Mouse (Mus musculus) bone marrow, adult 2 months (tissue): ENCODE measurements around the gene Agtpbp1. TPM values are rescaled to one million over a fixed set of nuclear protein-coding genes. Genes with fewer than 3 reads are reported as not detected.

Experiments
- H3K27ac ChIP-seq: fragments of 200-500 bp; 2 replicates; pipeline ENCODE4 v1.5.1; 2012; ENCODE audit warnings: low read depth, mild to moderate bottlenecking, control low read depth, inconsistent platforms, low read length; ENCODE audit not compliant: control insufficient read depth, poor library complexity, insufficient read depth
- H3K4me1 ChIP-seq: fragments of 200-500 bp; 2 replicates; pipeline ENCODE4 v1.6.1; 2011; ENCODE audit warnings: low read length; ENCODE audit not compliant: control insufficient read depth, insufficient read depth
- H3K4me3 ChIP-seq: fragments of 200-500 bp; replicated peaks from 2 replicates; pipeline ENCODE3; 2011; ENCODE audit warnings: mild to moderate bottlenecking, low read depth, low read length, control low read depth; ENCODE audit not compliant: control insufficient read depth
- CTCF ChIP-seq: fragments of 200-500 bp; IDR thresholded peaks from 2 replicates; pipeline ENCODE4 v1.5.1; 2011; ENCODE audit warnings: low read length, control low read depth; ENCODE audit not compliant: control insufficient read depth, insufficient read depth
- POLR2A ChIP-seq: fragments of 200-500 bp; IDR thresholded peaks from 2 replicates; pipeline ENCODE4 v1.6.1; 2011; ENCODE audit warnings: low read depth, mild to moderate bottlenecking, control low read depth, low read length, borderline replicate concordance; ENCODE audit not compliant: control insufficient read depth
- WGBS: fragments of 180-500 bp; shearing (Covaris S2); methylation state at CpG from one replicate; pipeline ENCODE4 v1.1.7; 2018; 5-methylcytosine and 5-hydroxymethylcytosine counted together
- polyA plus RNA-seq: library from polyadenylated mRNA; stranded (reverse); fragments of >200 nt; gene quantifications from 2 replicates; pipeline ENCODE4 v1.2.4, GENCODE M21; 2011; ENCODE audit warnings: low replicate concordance; ENCODE audit not compliant: missing spikeins, insufficient read depth, insufficient read length

The Agtpbp1 gene
- polyA plus RNA-seq, 1 experiment, result 56.6 TPM

DNA sequence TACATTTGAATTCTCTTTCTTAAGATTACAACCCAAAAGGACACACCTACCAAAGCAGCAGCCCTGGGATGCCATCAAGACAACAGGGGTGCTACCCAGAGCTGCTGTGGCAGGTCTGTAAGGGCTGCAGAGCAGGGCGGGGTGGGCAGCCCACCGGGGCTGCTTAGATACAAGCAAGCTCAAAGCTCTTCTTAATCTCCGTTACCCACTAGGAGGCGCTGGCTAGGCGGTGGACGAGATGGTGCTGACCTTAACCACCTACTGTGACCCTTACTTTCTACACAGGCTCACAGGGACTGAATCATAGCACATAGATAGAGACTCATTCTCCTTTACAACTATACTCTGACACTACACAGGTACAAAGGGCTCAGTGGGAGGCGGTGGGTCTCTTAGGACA lies 70.0 kb downstream of the Agtpbp1 start:
- WGBS, result 53% methylated on average over 7 of the region's 7 CpGs
- no peak overlapping the region for H3K4me3 ChIP-seq
- H3K4me1 ChIP-seq, result no peaks in the 10 kb centered on the region
- no peak overlapping the region for H3K27ac ChIP-seq
- TF ChIP-seq POLR2A (no peak), CTCF (peak; percentile 60)

DNA sequence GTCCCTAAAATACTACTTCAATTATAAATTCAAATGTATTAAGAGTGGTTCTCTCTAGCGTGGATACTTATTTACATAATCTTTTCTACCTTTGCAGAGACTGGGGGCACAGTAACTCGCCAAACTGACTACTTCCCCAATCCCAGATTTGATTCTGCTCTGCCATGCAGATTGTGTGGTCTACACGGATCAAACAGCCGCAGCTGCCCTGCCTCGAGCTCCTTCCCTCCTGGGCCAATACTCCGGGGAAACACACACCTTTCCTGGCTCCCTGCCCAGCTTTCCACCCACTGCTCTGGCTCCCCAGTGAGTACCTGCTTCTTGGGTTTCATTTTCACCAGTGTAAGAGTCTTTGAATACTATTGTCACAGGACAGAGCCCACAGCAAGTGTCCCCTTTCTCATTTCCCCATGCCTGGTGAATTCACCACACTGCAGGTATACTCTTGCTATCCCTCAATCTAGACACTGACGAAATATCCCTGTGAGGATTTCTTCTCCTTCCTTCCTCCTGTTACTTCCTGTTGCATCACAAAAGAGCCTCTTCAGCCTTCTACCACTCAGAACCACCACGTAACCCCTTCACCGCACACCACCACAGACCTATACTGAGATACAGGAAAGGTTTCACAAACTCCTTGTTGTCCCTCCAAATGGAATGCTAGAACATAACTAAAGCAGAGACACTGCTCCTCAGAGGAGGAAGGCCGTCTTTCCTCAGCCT lies 75.2 kb downstream of the Agtpbp1 start:
- Histone ChIP-seq H3K4me1 (peaks cover 2% of the 10 kb centered on the region; the same call in 1 of the 2 replicates), H3K4me3 (peak overlapping the region; percentile 17), H3K27ac (peak overlapping the region; percentile 84)
- TF ChIP-seq POLR2A (no peak), CTCF (no peak)
- WGBS, result 13% methylated on average over 10 of the region's 10 CpGs

- 50% methylated on average over 4 of the region's 4 CpGs for WGBS
- Histone ChIP-seq H3K27ac (peak overlapping the region; percentile 50; the same call in 1 of the 2 replicates), H3K4me1 (peaks cover 2% of the 10 kb centered on the region; the same call in 1 of the 2 replicates), H3K4me3 (no peak overlapping the region)
- TF ChIP-seq CTCF (no peak), POLR2A (no peak)
Measured at GRCm38 (mm10) chr13:59508584-59508983, 76.4 kb downstream of the Agtpbp1 start.

DNA sequence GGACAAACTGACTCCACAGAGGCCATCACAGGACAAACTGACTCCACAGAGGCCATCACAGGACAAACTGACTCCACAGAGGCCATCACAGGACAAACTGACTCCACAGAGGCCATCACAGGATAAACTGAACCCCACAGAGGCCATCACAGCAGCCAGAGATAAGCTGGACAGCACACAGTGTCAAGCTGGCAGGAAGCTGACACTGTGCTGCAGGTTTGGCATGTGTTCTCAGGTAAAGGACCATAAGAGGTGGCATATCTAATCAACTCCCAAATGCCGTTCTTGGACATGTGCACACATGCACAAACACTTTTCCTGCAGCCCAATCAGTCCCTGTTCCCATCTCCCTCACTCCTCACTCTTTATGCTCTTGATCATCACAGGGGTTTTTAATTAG lies 78.6 kb downstream of the Agtpbp1 start:
- H3K4me1 ChIP-seq, result peaks cover 2% of the 10 kb centered on the region; the same call in 1 of the 2 replicates
- TF ChIP-seq CTCF (no peak), POLR2A (no peak)
- no peak overlapping the region for H3K27ac ChIP-seq
- WGBS, result 81% methylated on average over 1 of the region's 1 CpGs
- H3K4me3 ChIP-seq, result no peak overlapping the region

- 89% methylated on average over 4 of the region's 4 CpGs for WGBS
- peaks cover 2% of the 10 kb centered on the region; the same call in 1 of the 2 replicates for H3K4me1 ChIP-seq
Measured at GRCm38 (mm10) chr13:59505867-59506266, 79.2 kb downstream of the Agtpbp1 start.

GRCm38 (mm10) chr13:59503581-59503980 lies 81.4 kb downstream of the Agtpbp1 start:
- TF ChIP-seq CTCF (no peak), POLR2A (no peak)
- Histone ChIP-seq H3K27ac (no peak overlapping the region), H3K4me3 (no peak overlapping the region), H3K4me1 (peaks cover 2% of the 10 kb centered on the region; the same call in 1 of the 2 replicates)
- 87% methylated on average over 4 of the region's 4 CpGs for WGBS

More at GRCm38 (mm10) chr13:59505867-59506266, 79.2 kb downstream of the Agtpbp1 start:
- TF ChIP-seq POLR2A (no peak), CTCF (no peak)
- Histone ChIP-seq H3K4me3 (no peak overlapping the region), H3K27ac (no peak overlapping the region)

GRCm38 (mm10) chr13:59499831-59500230 lies 85.2 kb downstream of the Agtpbp1 start:
- no peak for TF ChIP-seq CTCF
- TF ChIP-seq POLR2A, result no peak
- Histone ChIP-seq H3K4me1 (no peaks in the 10 kb centered on the region), H3K27ac (no peak overlapping the region), H3K4me3 (no peak overlapping the region)
- WGBS, result 88% methylated on average over 6 of the region's 6 CpGs

- WGBS, result 87% methylated on average over 2 of the region's 2 CpGs
- Histone ChIP-seq H3K27ac (no peak overlapping the region), H3K4me3 (no peak overlapping the region), H3K4me1 (no peaks in the 10 kb centered on the region)
- no peak for TF ChIP-seq POLR2A
- TF ChIP-seq CTCF, result no peak
Measured at GRCm38 (mm10) chr13:59499374-59499773, 85.7 kb downstream of the Agtpbp1 start.
